Mouse (Mus musculus) megakaryocyte progenitor cell, adult 5-6 weeks (primary cell): Measurements from ENCODE around the gene Stpg1. TPM values are rescaled to one million over a fixed set of nuclear protein-coding genes. Genes with fewer than 3 reads are reported as not detected.

Experiments used
- ATAC-seq: replicated peaks from 2 replicates; pipeline ENCODE4 v1.8.0; 2016; ENCODE audit warnings: mild to moderate bottlenecking, moderate TSS enrichment, inconsistent platforms; ENCODE audit not compliant: poor library complexity
- total RNA-seq, 2 experiments: library from RNA; stranded (forward) in 1 of 2; stranded (reverse) in 1 of 2; fragments of 157-497, 149-512 nt in 1 of 2; fragments of 200-1000 nt in 1 of 2; gene quantifications; 2 replicates each; pipeline versions ENCODE4 v1.2.3 to v1.2.4; 2015 to 2017

The Stpg1 gene
- total RNA-seq, 2 experiments from 2014 or later = 0.12 TPM; not detected in 1

GRCm38 (mm10) chr4:135548108-135548507 is 53.5 kb downstream of the Stpg1 start:
- ATAC-seq = no peak

- ATAC-seq = no peak
Observed at GRCm38 (mm10) chr4:135548521-135549077, 54.0 kb downstream of the Stpg1 start.

GRCm38 (mm10) chr4:135549323-135549722 is 54.7 kb downstream of the Stpg1 start:
- no peak for ATAC-seq

GRCm38 (mm10) chr4:135563794-135564193 is 69.2 kb downstream of the Stpg1 start:
- peak; percentile 43 for ATAC-seq

GRCm38 (mm10) chr4:135565400-135565799 is 70.8 kb downstream of the Stpg1 start:
- peak; percentile 54 for ATAC-seq

- no peak for ATAC-seq
Observed at GRCm38 (mm10) chr4:135567042-135567441, 72.5 kb downstream of the Stpg1 start.

- peak; percentile 20; the same call in 1 of the 2 replicates for ATAC-seq
Observed at GRCm38 (mm10) chr4:135567484-135567883, 72.9 kb downstream of the Stpg1 start.

GRCm38 (mm10) chr4:135569201-135569600 is 74.6 kb downstream of the Stpg1 start:
- no peak for ATAC-seq

GRCm38 (mm10) chr4:135570152-135571036 is 75.8 kb downstream of the Stpg1 start:
- peak; percentile 38 for ATAC-seq

- no peak for ATAC-seq
Observed at GRCm38 (mm10) chr4:135571037-135571550, 76.5 kb downstream of the Stpg1 start.

- ATAC-seq = peak; percentile 29; the same call in 1 of the 2 replicates
Observed at GRCm38 (mm10) chr4:135572276-135572675, 77.7 kb downstream of the Stpg1 start.

- 0 out of 2 replicates have a peak, but pooled peaks have one; percentile 10 for ATAC-seq
Observed at GRCm38 (mm10) chr4:135573251-135573808, 78.7 kb downstream of the Stpg1 start, which contains the start of gene Grhl3. Gene Grhl3, minus strand, starts transcription at chr4:135573630.

- no peak for ATAC-seq
Observed at GRCm38 (mm10) chr4:135575365-135576140, 81.0 kb downstream of the Stpg1 start.

- ATAC-seq = no peak
Observed at GRCm38 (mm10) chr4:135578490-135578889, 83.9 kb downstream of the Stpg1 start.

- no peak for ATAC-seq
Observed at GRCm38 (mm10) chr4:135579695-135580094, 85.1 kb downstream of the Stpg1 start.

- ATAC-seq = no peak
Observed at GRCm38 (mm10) chr4:135581222-135581910, 86.8 kb downstream of the Stpg1 start.

- no peak for ATAC-seq
Observed at GRCm38 (mm10) chr4:135584838-135585237, 90.2 kb downstream of the Stpg1 start.
